ENCODE assay signal across 8 mouse cellular contexts in the genomic region with DNA sequence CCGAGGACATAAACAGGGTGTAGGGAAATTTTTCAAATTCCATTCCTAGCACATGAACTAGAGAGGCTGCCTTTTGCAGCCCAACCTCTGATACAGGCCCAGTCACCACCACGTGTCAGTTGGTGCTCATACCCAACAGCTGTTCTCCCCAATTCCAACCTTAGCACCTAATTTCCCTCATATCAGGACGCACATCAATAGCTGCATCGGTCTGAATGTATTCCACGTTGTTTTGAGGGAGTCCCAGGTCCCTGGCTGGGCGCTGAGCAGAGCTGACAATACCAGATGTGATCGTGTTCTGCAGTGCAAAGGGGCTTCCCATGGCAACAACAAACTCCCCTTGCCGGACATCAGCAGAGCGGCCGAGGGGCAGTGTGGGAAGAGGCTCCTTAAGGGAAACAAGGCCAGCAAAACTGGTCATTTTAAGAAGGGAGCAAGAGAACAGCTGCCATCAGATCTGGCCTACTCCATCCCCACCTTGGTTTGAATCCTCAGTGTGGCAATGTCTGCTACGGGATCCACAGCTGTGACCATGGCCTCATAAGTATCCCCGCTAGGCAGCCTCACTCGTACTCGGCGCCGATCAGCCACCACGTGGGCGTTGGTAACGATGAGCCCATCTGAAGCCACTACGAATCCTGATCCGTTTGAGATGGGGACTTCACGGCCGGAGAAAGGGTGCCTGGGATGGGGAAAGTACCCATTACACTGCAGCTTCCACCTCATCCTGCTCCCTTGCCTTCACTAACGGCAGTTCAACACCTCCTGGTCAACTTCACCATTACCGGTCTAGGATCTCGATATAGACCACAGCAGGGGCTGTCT. TPM values are rescaled to one million over a fixed set of nuclear protein-coding genes. Genes with fewer than 3 reads are reported as not detected.
DNase-seq lines count a peak whose midpoint lies in the region; ATAC-seq and TF ChIP-seq lines count a peak whose summit lies in the region.

No protein-coding gene starts in this region.

- no peak for ATAC-seq in embryonic facial prominence, embryonic 12.5 days (ENCODE audit: insufficient number of reproducible peaks, insufficient read depth, low FRiP score, low TSS enrichment)
- no peak for ATAC-seq in hindbrain, embryonic 15.5 days (ENCODE audit: low FRiP score, low read depth)
- ATAC-seq in liver, embryonic 14.5 days (ENCODE audit: insufficient read depth), result no peak
- ATAC-seq in neural tube, embryonic 11.5 days (ENCODE audit: insufficient read depth, low FRiP score, low TSS enrichment), result peak; percentile 4; the same call in 1 of the 2 replicates

- peak overlapping the region; percentile 79 for H3K4me3 ChIP-seq in kidney, adult 2 months (ENCODE audit: insufficient read depth, low read depth, low read length)
- H3K4me3 ChIP-seq in embryonic facial prominence, embryonic 12.5 days, result peak overlapping the region; percentile 100
- peak overlapping the region; percentile 78 for H3K4me3 ChIP-seq in hindbrain, embryonic 15.5 days
- H3K4me3 ChIP-seq in liver, embryonic 14.5 days (ENCODE audit: insufficient read depth in 1 of 2, low read depth in 2 of 2, low read length in 2 of 2), result peak overlapping the region; percentile 82 to 91
- peak overlapping the region; percentile 96 for H3K4me3 ChIP-seq in neural tube, embryonic 11.5 days (ENCODE audit: low read depth, low read length)

- WGBS in kidney, adult 2 months, result 3% methylated on average over 26 of the region's 26 CpGs
- WGBS in embryonic facial prominence, embryonic 12.5 days, result 2% methylated on average over 26 of the region's 26 CpGs
- WGBS in hindbrain, embryonic 15.5 days, result 2% methylated on average over 26 of the region's 26 CpGs
- 2% methylated on average over 26 of the region's 26 CpGs for WGBS in liver, embryonic 14.5 days (ENCODE audit: insufficient replicate concordance)
- 3% methylated on average over 26 of the region's 26 CpGs for WGBS in neural tube, embryonic 11.5 days

- TF ChIP-seq EP300 in liver, embryonic 14.5 days (IDR thresholded peaks at IDR 0.05; ENCODE audit: low read depth), result no peak

- H3K9me3 ChIP-seq in embryonic facial prominence, embryonic 12.5 days, result no peaks in the 10 kb centered on the region
- H3K9me3 ChIP-seq in hindbrain, embryonic 15.5 days, result no peaks in the 10 kb centered on the region
- H3K9me3 ChIP-seq in liver, embryonic 14.5 days (ENCODE audit: control insufficient read depth, low read length), result no peaks in the 10 kb centered on the region
- no peaks in the 10 kb centered on the region for H3K9me3 ChIP-seq in neural tube, embryonic 11.5 days (ENCODE audit: control insufficient read depth, low read length)

- TF ChIP-seq CTCF in kidney, adult 2 months (conservative IDR thresholded peaks at IDR 0.05; ENCODE audit: insufficient read depth, insufficient read length, low read depth, low read length), result no peak
- 0 out of 2 replicates have a peak, but pooled peaks have one; percentile 29 for TF ChIP-seq CTCF in liver, embryonic 14.5 days (IDR thresholded peaks at IDR 0.05; ENCODE audit: low read depth)

- H3K4me2 ChIP-seq in embryonic facial prominence, embryonic 12.5 days (replicated peaks), result peak overlapping the region; percentile 63
- H3K4me2 ChIP-seq in hindbrain, embryonic 15.5 days, result peak overlapping the region; percentile 92
- peak overlapping the region; percentile 97 for H3K4me2 ChIP-seq in liver, embryonic 14.5 days (ENCODE audit: low read depth)
- H3K4me2 ChIP-seq in neural tube, embryonic 11.5 days (ENCODE audit: low read depth), result peak overlapping the region; percentile 87

- H3K27me3 ChIP-seq in kidney, adult 2 months (replicated peaks; ENCODE audit: control insufficient read depth, insufficient read depth, low read length), result no peaks in the 10 kb centered on the region
- no peaks in the 10 kb centered on the region for H3K27me3 ChIP-seq in embryonic facial prominence, embryonic 12.5 days
- H3K27me3 ChIP-seq in hindbrain, embryonic 15.5 days, result no peaks in the 10 kb centered on the region
- H3K27me3 ChIP-seq in liver, embryonic 14.5 days (ENCODE audit: control insufficient read depth, insufficient read depth, low read length), result no peaks in the 10 kb centered on the region
- no peaks in the 10 kb centered on the region for H3K27me3 ChIP-seq in neural tube, embryonic 11.5 days (ENCODE audit: control insufficient read depth, insufficient read depth, low read length)

- no peak overlapping the region for H3K27ac ChIP-seq in kidney, adult 2 months (ENCODE audit: insufficient read depth, low read depth, low read length)
- peak overlapping the region; percentile 91 for H3K27ac ChIP-seq in embryonic facial prominence, embryonic 12.5 days
- peak overlapping the region; percentile 87 for H3K27ac ChIP-seq in hindbrain, embryonic 15.5 days (replicated peaks)
- peak overlapping the region; percentile 72 for H3K27ac ChIP-seq in liver, embryonic 14.5 days
- H3K27ac ChIP-seq in neural tube, embryonic 11.5 days (ENCODE audit: low read depth, low read length), result 0 out of 2 replicates have a peak overlapping the region, but pooled peaks have one; percentile 17

- peak overlapping the region; percentile 90 for H3K9ac ChIP-seq in embryonic facial prominence, embryonic 12.5 days
- H3K9ac ChIP-seq in hindbrain, embryonic 15.5 days, result peak overlapping the region; percentile 86
- H3K9ac ChIP-seq in liver, embryonic 14.5 days (replicated peaks), result peak overlapping the region; percentile 98
- H3K9ac ChIP-seq in neural tube, embryonic 11.5 days (ENCODE audit: low read length), result peak overlapping the region; percentile 92

- H3K36me3 ChIP-seq in kidney, adult 2 months (ENCODE audit: control insufficient read depth, insufficient read depth, low read length), result no peaks in the 10 kb centered on the region
- H3K36me3 ChIP-seq in embryonic facial prominence, embryonic 12.5 days, result peaks cover 28% of the 10 kb centered on the region
- H3K36me3 ChIP-seq in hindbrain, embryonic 15.5 days, result peaks cover 14% of the 10 kb centered on the region
- peaks cover 42% of the 10 kb centered on the region for H3K36me3 ChIP-seq in liver, embryonic 14.5 days (replicated peaks; ENCODE audit: control insufficient read depth, insufficient read depth, low read depth)
- peaks cover 3% of the 10 kb centered on the region for H3K36me3 ChIP-seq in neural tube, embryonic 11.5 days (ENCODE audit: control insufficient read depth, insufficient read depth, low read length)

- peak; percentile 15 for DNase-seq in kidney, adult 2 months
- DNase-seq in kidney, adult 11 months, result no peak
- peak; percentile 73 for DNase-seq in NIH3T3 (ENCODE audit: low read depth)
- peak in 1 of 3 experiments; percentile 49 for DNase-seq in liver, embryonic 14.5 days (ENCODE audit: low read depth in 3 of 3, low spot score in 3 of 3)
- peak; percentile 60 for DNase-seq in neural tube, embryonic 11.5 days (ENCODE audit: low spot score)
- no peak for DNase-seq in urinary bladder, postnatal 4 days (ENCODE audit: low spot score in 2 of 2)

- H3K4me1 ChIP-seq in kidney, adult 2 months (ENCODE audit: control insufficient read depth, insufficient read depth, low read length), result peaks cover 10% of the 10 kb centered on the region
- H3K4me1 ChIP-seq in embryonic facial prominence, embryonic 12.5 days, result peaks cover 26% of the 10 kb centered on the region
- peaks cover 29% of the 10 kb centered on the region for H3K4me1 ChIP-seq in hindbrain, embryonic 15.5 days (replicated peaks)
- peaks cover 14 to 20% of the 10 kb centered on the region in 2 experiments for H3K4me1 ChIP-seq in liver, embryonic 14.5 days (replicated peaks; ENCODE audit: control insufficient read depth in 2 of 2, insufficient read depth in 2 of 2, low read length in 1 of 2)
- H3K4me1 ChIP-seq in neural tube, embryonic 11.5 days (ENCODE audit: control insufficient read depth, insufficient read depth, low read length), result peaks cover 15% of the 10 kb centered on the region

- no peak for TF ChIP-seq POLR2A in kidney, adult 2 months (IDR thresholded peaks at IDR 0.05; ENCODE audit: low read depth, low read length)

RNA-seq across cellular contexts. Expression of a gene that starts 1.0 kb away (rescaled TPM):
- polyA plus RNA-seq in kidney, adult 2 months (2012; rRNA removed), result 442 and 596 TPM in 2 replicates
- polyA plus RNA-seq in embryonic facial prominence, embryonic 12.5 days (2016; fragmentation: Nextera tagmentation; extraction: Ambion mirVana), result 154 and 167 TPM in 2 replicates
- 168 and 186 TPM in 2 replicates for polyA plus RNA-seq in hindbrain, embryonic 15.5 days (2015; fragmentation: Nextera tagmentation; extraction: Ambion mirVana)
- 172 and 269 TPM in 2 replicates for polyA plus RNA-seq in liver, embryonic 14.5 days (2012; rRNA removed)
- polyA plus RNA-seq in liver, embryonic 14.5 days (2014; fragmentation: Nextera tagmentation; extraction: Ambion mirVana), result 128 and 136 TPM in 2 replicates
- polyA plus RNA-seq in neural tube, embryonic 11.5 days (2014; fragmentation: Nextera tagmentation; extraction: Ambion mirVana), result 122 TPM in 2 replicates

RNA-seq across cellular contexts. Expression of a gene that starts 1.7 kb away (rescaled TPM):
- polyA plus RNA-seq in kidney, adult 2 months (2012; rRNA removed), result 39.6 and 40.2 TPM in 2 replicates
- polyA plus RNA-seq in embryonic facial prominence, embryonic 12.5 days (2016; fragmentation: Nextera tagmentation; extraction: Ambion mirVana), result 74.1 and 77.8 TPM in 2 replicates
- polyA plus RNA-seq in hindbrain, embryonic 15.5 days (2015; fragmentation: Nextera tagmentation; extraction: Ambion mirVana), result 78.3 and 79.8 TPM in 2 replicates
- 75.7 and 80.9 TPM in 2 replicates for polyA plus RNA-seq in liver, embryonic 14.5 days (2012; rRNA removed)
- 54.3 and 54.9 TPM in 2 replicates for polyA plus RNA-seq in liver, embryonic 14.5 days (2014; fragmentation: Nextera tagmentation; extraction: Ambion mirVana)
- polyA plus RNA-seq in neural tube, embryonic 11.5 days (2014; fragmentation: Nextera tagmentation; extraction: Ambion mirVana), result 33.2 and 34.1 TPM in 2 replicates

RNA-seq across cellular contexts. Expression of a gene that starts 4.3 kb away (rescaled TPM):
- polyA plus RNA-seq in kidney, adult 2 months (2012; rRNA removed), result 8.8 and 11.0 TPM in 2 replicates
- 1.5 and 1.6 TPM in 2 replicates for polyA plus RNA-seq in embryonic facial prominence, embryonic 12.5 days (2016; fragmentation: Nextera tagmentation; extraction: Ambion mirVana)
- 0.62 and 0.75 TPM in 2 replicates for polyA plus RNA-seq in hindbrain, embryonic 15.5 days (2015; fragmentation: Nextera tagmentation; extraction: Ambion mirVana)
- polyA plus RNA-seq in liver, embryonic 14.5 days (2012; rRNA removed), result 7.7 and 7.8 TPM in 2 replicates
- 2.9 and 3.1 TPM in 2 replicates for polyA plus RNA-seq in liver, embryonic 14.5 days (2014; fragmentation: Nextera tagmentation; extraction: Ambion mirVana)
- 1.4 and 1.6 TPM in 2 replicates for polyA plus RNA-seq in neural tube, embryonic 11.5 days (2014; fragmentation: Nextera tagmentation; extraction: Ambion mirVana)

RNA-seq across cellular contexts. Expression of a gene that starts 16.7 kb away (rescaled TPM):
- 0.34 and 0.36 TPM in 2 replicates for polyA plus RNA-seq in kidney, adult 2 months (2012; rRNA removed)
- polyA plus RNA-seq in embryonic facial prominence, embryonic 12.5 days (2016; fragmentation: Nextera tagmentation; extraction: Ambion mirVana), result 8.2 and 11.8 TPM in 2 replicates
- 1.2 TPM in 1 of 2 replicates, not detected in the other for polyA plus RNA-seq in hindbrain, embryonic 15.5 days (2015; fragmentation: Nextera tagmentation; extraction: Ambion mirVana)
- 0.05 TPM in 1 of 2 replicates, not detected in the other for polyA plus RNA-seq in liver, embryonic 14.5 days (2012; rRNA removed)
- polyA plus RNA-seq in liver, embryonic 14.5 days (2014; fragmentation: Nextera tagmentation; extraction: Ambion mirVana), result not detected in 2 replicates
- 21.2 and 30.4 TPM in 2 replicates for polyA plus RNA-seq in neural tube, embryonic 11.5 days (2014; fragmentation: Nextera tagmentation; extraction: Ambion mirVana)

RNA-seq across cellular contexts. Expression of a gene that starts 19.4 kb away (rescaled TPM):
- polyA plus RNA-seq in kidney, adult 2 months (2012; rRNA removed), result 3.1 and 3.6 TPM in 2 replicates
- 17.9 and 21.9 TPM in 2 replicates for polyA plus RNA-seq in embryonic facial prominence, embryonic 12.5 days (2016; fragmentation: Nextera tagmentation; extraction: Ambion mirVana)
- 6.6 and 6.7 TPM in 2 replicates for polyA plus RNA-seq in hindbrain, embryonic 15.5 days (2015; fragmentation: Nextera tagmentation; extraction: Ambion mirVana)
- 0.92 and 1.6 TPM in 2 replicates for polyA plus RNA-seq in liver, embryonic 14.5 days (2012; rRNA removed)
- 1.1 TPM in 2 replicates for polyA plus RNA-seq in liver, embryonic 14.5 days (2014; fragmentation: Nextera tagmentation; extraction: Ambion mirVana)
- polyA plus RNA-seq in neural tube, embryonic 11.5 days (2014; fragmentation: Nextera tagmentation; extraction: Ambion mirVana), result 6.7 and 9.2 TPM in 2 replicates

Comparison
In these comparisons a context has a peak if more than half of its experiments do, and no peak if none do; other contexts are left out.
1. DNase-seq: peak in kidney, adult 2 months (single experiment), NIH3T3 (single experiment) and neural tube, embryonic 11.5 days (single experiment); none in kidney, adult 11 months (single experiment) and urinary bladder, postnatal 4 days (0 of 2).
2. Peak in every context shown above with its lines, with median percentiles within 50 percentile points of each other: H3K4me3 ChIP-seq, H3K4me2 ChIP-seq and H3K9ac ChIP-seq.